Mouse (Mus musculus): ENCODE data around the gene Twnk.
A peak's percentile ranks its signal among the peaks of the same experiment; 100 is the strongest.
"Not testable (repeated sequence)": the region's sequence is repeated elsewhere in the genome, so short reads cannot be mapped to it uniquely, and the experiment has no call there.

Gene Twnk

GRCm38 (mm10) chr19:45024775-45025174 lies 19.3 kb downstream of the Twnk start:
- no peak for DNase-seq (ENCODE audit: low spot score in 2 of 2)

- no peak for DNase-seq (ENCODE audit: low spot score in 2 of 2)
Observed at GRCm38 (mm10) chr19:45025937-45026568, 20.6 kb downstream of the Twnk start.

- DNase-seq (ENCODE audit: low spot score in 2 of 2): no peak
Observed at GRCm38 (mm10) chr19:45026958-45027670, 21.7 kb downstream of the Twnk start.

- no peak for DNase-seq (ENCODE audit: low spot score in 2 of 2)
Observed at GRCm38 (mm10) chr19:45027848-45028247, 22.4 kb downstream of the Twnk start.

- DNase-seq (ENCODE audit: low spot score in 2 of 2): no peak
Observed at GRCm38 (mm10) chr19:45028746-45029145, 23.3 kb downstream of the Twnk start.

GRCm38 (mm10) chr19:45029571-45029970 lies 24.1 kb downstream of the Twnk start:
- DNase-seq (ENCODE audit: low spot score in 2 of 2): no peak

- DNase-seq (ENCODE audit: low spot score in 2 of 2): peak in 1 of 2 experiments; percentile 62
Observed at GRCm38 (mm10) chr19:45030111-45030510, 24.6 kb downstream of the Twnk start.

GRCm38 (mm10) chr19:45030746-45031693 lies 25.6 kb downstream of the Twnk start:
- DNase-seq (ENCODE audit: low spot score in 2 of 2): peak in 1 of 2 experiments; percentile 71

- peak in 1 of 2 experiments; percentile 76 for DNase-seq (ENCODE audit: low spot score in 2 of 2)
Observed at GRCm38 (mm10) chr19:45031780-45032179, 26.3 kb downstream of the Twnk start.

- no peak for DNase-seq (ENCODE audit: low spot score in 2 of 2)
Observed at GRCm38 (mm10) chr19:45032570-45033332, 27.3 kb downstream of the Twnk start.

- DNase-seq (ENCODE audit: low spot score in 2 of 2): peak in 1 of 2 experiments; percentile 67
Observed at GRCm38 (mm10) chr19:45036867-45037266, 31.4 kb downstream of the Twnk start.

GRCm38 (mm10) chr19:45038198-45038597 lies 32.7 kb downstream of the Twnk start:
- not testable (repeated sequence) for DNase-seq (ENCODE audit: low spot score in 2 of 2)

GRCm38 (mm10) chr19:45040214-45040613 lies 34.8 kb downstream of the Twnk start:
- no peak for DNase-seq (ENCODE audit: low spot score in 2 of 2)

GRCm38 (mm10) chr19:45044389-45044927 lies 39.0 kb downstream of the Twnk start:
- no peak for DNase-seq (ENCODE audit: low spot score in 2 of 2)

- no peak for DNase-seq (ENCODE audit: low spot score in 2 of 2)
Observed at GRCm38 (mm10) chr19:45045236-45045635, 39.8 kb downstream of the Twnk start.

- no peak for DNase-seq (ENCODE audit: low spot score in 2 of 2)
Observed at GRCm38 (mm10) chr19:45045651-45046050, 40.2 kb downstream of the Twnk start, which contains the start of gene Pdzd7. Gene Pdzd7, minus strand, starts transcription at chr19:45045717.

GRCm38 (mm10) chr19:45046523-45047321 lies 41.3 kb downstream of the Twnk start:
- DNase-seq (ENCODE audit: low spot score in 2 of 2): peak; percentile 69 to 70

- DNase-seq (ENCODE audit: low spot score in 2 of 2): peak; percentile 73 to 77
Observed at GRCm38 (mm10) chr19:45047417-45047934, 42.0 kb downstream of the Twnk start, which contains the start of gene Sfxn3. Gene Sfxn3, plus strand, starts transcription at chr19:45047503.

GRCm38 (mm10) chr19:45047935-45048643 lies 42.6 kb downstream of the Twnk start:
- peak; percentile 34 to 48 for DNase-seq (ENCODE audit: low spot score in 2 of 2)
